Mouse (Mus musculus) cerebellum, adult 8-10 months (tissue): ENCODE measurements around the gene Ptgfr.

Experiments used
- DNase-seq: peaks from one replicate; pipeline ENCODE4 v3.0.0; 2022

Ptgfr gene

GRCm38 (mm10) chr3:151836871-151837680 is at the start of gene Ptgfr:
Ptgfr (minus strand) TSS chr3:151837630.
- peak; percentile 3 for DNase-seq

GRCm38 (mm10) chr3:151883881-151884280 is 46.5 kb upstream of the Ptgfr start:
- DNase-seq, result no peak

- DNase-seq, result no peak
These were observed 42.6 kb upstream of the Ptgfr start for GRCm38 (mm10) chr3:151879981-151880380.

- DNase-seq, result no peak
These were observed 31.5 kb upstream of the Ptgfr start for GRCm38 (mm10) chr3:151868970-151869369.

- no peak for DNase-seq
These were observed 13.9 kb upstream of the Ptgfr start for GRCm38 (mm10) chr3:151851344-151851743.

GRCm38 (mm10) chr3:151850621-151851020 is 13.2 kb upstream of the Ptgfr start:
- no peak for DNase-seq

- no peak for DNase-seq
These were observed 8.9 kb upstream of the Ptgfr start for GRCm38 (mm10) chr3:151846292-151846691.

GRCm38 (mm10) chr3:151844361-151845154 is 7.1 kb upstream of the Ptgfr start:
- no peak for DNase-seq

- no peak for DNase-seq
These were observed 3.3 kb upstream of the Ptgfr start for GRCm38 (mm10) chr3:151840688-151841087.

- DNase-seq, result no peak
These were observed 942 bp upstream of the Ptgfr start for GRCm38 (mm10) chr3:151838372-151838771.

- DNase-seq, result no peak
These were observed 319 bp upstream of the Ptgfr start for GRCm38 (mm10) chr3:151837749-151838148.

GRCm38 (mm10) chr3:151836451-151836850 is 979 bp downstream of the Ptgfr start:
- no peak for DNase-seq

GRCm38 (mm10) chr3:151835831-151836230 is 1.6 kb downstream of the Ptgfr start:
- DNase-seq, result no peak

GRCm38 (mm10) chr3:151827950-151828610 is 9.3 kb downstream of the Ptgfr start:
- no peak for DNase-seq

GRCm38 (mm10) chr3:151819811-151820210 is 17.6 kb downstream of the Ptgfr start:
- no peak for DNase-seq

GRCm38 (mm10) chr3:151818265-151818664 is 19.2 kb downstream of the Ptgfr start:
- DNase-seq, result no peak

- DNase-seq, result no peak
These were observed 28.8 kb downstream of the Ptgfr start for GRCm38 (mm10) chr3:151808613-151809012.

GRCm38 (mm10) chr3:151788622-151789021 is 48.8 kb downstream of the Ptgfr start:
- DNase-seq, result no peak

- DNase-seq, result no peak
These were observed 62.3 kb downstream of the Ptgfr start for GRCm38 (mm10) chr3:151775089-151775488.

- peak; percentile 16 for DNase-seq
These were observed 66.4 kb downstream of the Ptgfr start for GRCm38 (mm10) chr3:151771074-151771473.

GRCm38 (mm10) chr3:151749737-151750136 is 87.7 kb downstream of the Ptgfr start, which contains the start of gene Ifi44:
Ifi44 (minus strand) TSS chr3:151749960.
- no peak for DNase-seq

- no peak for DNase-seq
These were observed 88.9 kb downstream of the Ptgfr start for GRCm38 (mm10) chr3:151748514-151748913.
